Mouse (Mus musculus) ES-E14 (cell line): ENCODE results near the gene Slfn4. TPM values are rescaled to one million over a fixed set of nuclear protein-coding genes. Genes with fewer than 3 reads are reported as not detected.
A peak's percentile ranks its signal among the peaks of the same experiment; 100 is the strongest.

Source experiments
- DNase-seq: peaks from one replicate; pipeline ENCODE4 v3.0.0-alpha.2; 2013; ENCODE audit warnings: low read depth, low spot score
- H3K27ac ChIP-seq: 2 replicates; pipeline ENCODE4 v1.5.1; 2012; ENCODE audit warnings: low read depth, mild to moderate bottlenecking, low read length, moderate library complexity, mixed read lengths; ENCODE audit not compliant: poor library complexity, insufficient read depth, severe bottlenecking
- H3K36me3 ChIP-seq: 2 replicates; pipeline ENCODE4 v1.6.1; 2012; ENCODE audit warnings: mild to moderate bottlenecking, low read length, moderate library complexity, mixed read lengths; ENCODE audit not compliant: control insufficient read depth, poor library complexity, insufficient read depth, severe bottlenecking
- H3K4me1 ChIP-seq, 2 experiments: fragments of 150-350 bp in 1 of 2; sonication (generic) in 1 of 2; 2 replicates each; pipeline ENCODE4 v1.6.1; 2012; ENCODE audit warnings: low read length in 2 of 2, mild to moderate bottlenecking in 1 of 2, mixed read lengths in 1 of 2; ENCODE audit not compliant: control insufficient read depth in 2 of 2, insufficient read depth in 2 of 2, poor library complexity in 1 of 2
- H3K4me3 ChIP-seq, 2 experiments: fragments of 150-350 bp in 1 of 2; sonication (generic) in 1 of 2; 2 replicates each; pipeline ENCODE4 v1.5.1; 2012; ENCODE audit warnings: low read length in 2 of 2, low read depth in 1 of 2, mild to moderate bottlenecking in 1 of 2, mixed read lengths in 1 of 2; ENCODE audit not compliant: insufficient read depth in 1 of 2, poor library complexity in 1 of 2, severe bottlenecking in 1 of 2
- H3K9ac ChIP-seq: 2 replicates; pipeline ENCODE4 v1.6.1; 2012; ENCODE audit warnings: low read depth, mild to moderate bottlenecking, low read length, mixed read lengths; ENCODE audit not compliant: poor library complexity, insufficient read depth, severe bottlenecking
- H3K9me3 ChIP-seq: fragments of 150-350 bp; sonication (generic); 2 replicates; pipeline ENCODE4 v1.6.1; 2012; ENCODE audit warnings: low read depth, mild to moderate bottlenecking, low read length; ENCODE audit not compliant: control insufficient read depth, insufficient read depth
- HCFC1 ChIP-seq: IDR thresholded peaks from 2 replicates; pipeline ENCODE4 v1.6.1; 2012; ENCODE audit warnings: low read length, inconsistent platforms, borderline replicate concordance; ENCODE audit not compliant: insufficient read depth
- MAFK ChIP-seq: IDR thresholded peaks from 2 replicates; pipeline ENCODE4 v1.6.1; 2014; ENCODE audit warnings: mild to moderate bottlenecking, low read depth, low read length, inconsistent platforms; ENCODE audit not compliant: insufficient read depth
- ZC3H11A ChIP-seq: IDR thresholded peaks from 2 replicates; pipeline ENCODE4 v1.6.1; 2012; ENCODE audit warnings: low read depth, mild to moderate bottlenecking, inconsistent platforms, low read length, borderline replicate concordance
- in situ Hi-C, 2 experiments: fragments of 600-800 bp; cut with MboI; formaldehyde crosslinking; loops; one replicate each; pipeline ENCODE4 v1.15.1; 2025; ENCODE audit warnings: low sequenced_read_pairs in 2 of 2, inconsistent platforms in 1 of 2; ENCODE audit not compliant: unreplicated experiment in 2 of 2
- total RNA-seq: library from RNA; depleted of rRNA; stranded (reverse); fragments of 300-350 nt; gene quantifications from 2 replicates; pipeline ENCODE4 v1.2.3, GENCODE M21; 2012; rRNA removed

The Slfn4 gene
- total RNA-seq, 1 experiment: 1.3 TPM

GRCm38 (mm10) chr11:83239811-83240210, 64.8 kb downstream of the Slfn4 start:
- Histone ChIP-seq H3K4me3 (no peak overlapping the region), H3K27ac (no peak overlapping the region; the same call in 1 of the 2 replicates), H3K4me1 (peaks cover 0 to 6% of the 10 kb centered on the region in 2 experiments; a peak in 1 of 4 replicates), H3K36me3 (no peaks in the 10 kb centered on the region), H3K9me3 (no peaks in the 10 kb centered on the region), H3K9ac (no peak overlapping the region)
- DNase-seq: peak; percentile 75
- TF ChIP-seq MAFK (no peak), ZC3H11A (no peak), HCFC1 (no peak)
- in situ Hi-C loops: no loop called here

Other genes with a start within 250 kb of the Slfn4 start
- gene Slfn5, start 223.8 kb upstream of the Slfn4 start, total RNA-seq: 9.4 and 12.1 TPM in 2 replicates
- 10.9 and 12.3 TPM in 2 replicates for gene Slfn9, start 183.4 kb upstream of the Slfn4 start, total RNA-seq
- 2.3 and 2.4 TPM in 2 replicates for gene Slfn8, start 154.4 kb upstream of the Slfn4 start, total RNA-seq
- 0.26 and 2.0 TPM in 2 replicates for gene Slfn2, start 110.1 kb upstream of the Slfn4 start, total RNA-seq
- not detected in 2 replicates for gene Slfn1, start 58.3 kb upstream of the Slfn4 start, total RNA-seq
- 2.4 and 3.3 TPM in 2 replicates for gene Slfn3, start 16.1 kb downstream of the Slfn4 start, total RNA-seq
- gene Slfn14, start 111.5 kb downstream of the Slfn4 start, total RNA-seq: not detected in 2 replicates
- gene Ap2b1, start 123.8 kb downstream of the Slfn4 start, total RNA-seq: 49.0 and 58.5 TPM in 2 replicates
- gene Pex12, start 127.4 kb downstream of the Slfn4 start, total RNA-seq: 5.4 and 10.0 TPM in 2 replicates
- gene Rasl10b, start 234.0 kb downstream of the Slfn4 start, total RNA-seq: 1.2 and 1.9 TPM in 2 replicates